Mouse (Mus musculus) retina, embryonic 14.5 days (tissue): Measurements from ENCODE around the gene Polr3a.
"Not testable (repeated sequence)": the region's sequence is repeated elsewhere in the genome, so short reads cannot be mapped to it uniquely, and the experiment has no call there.

Experiments used
- DNase-seq: peaks from one replicate; pipeline ENCODE4 v3.0.0-alpha.2; 2015; ENCODE audit warnings: low spot score

Polr3a gene

DNA sequence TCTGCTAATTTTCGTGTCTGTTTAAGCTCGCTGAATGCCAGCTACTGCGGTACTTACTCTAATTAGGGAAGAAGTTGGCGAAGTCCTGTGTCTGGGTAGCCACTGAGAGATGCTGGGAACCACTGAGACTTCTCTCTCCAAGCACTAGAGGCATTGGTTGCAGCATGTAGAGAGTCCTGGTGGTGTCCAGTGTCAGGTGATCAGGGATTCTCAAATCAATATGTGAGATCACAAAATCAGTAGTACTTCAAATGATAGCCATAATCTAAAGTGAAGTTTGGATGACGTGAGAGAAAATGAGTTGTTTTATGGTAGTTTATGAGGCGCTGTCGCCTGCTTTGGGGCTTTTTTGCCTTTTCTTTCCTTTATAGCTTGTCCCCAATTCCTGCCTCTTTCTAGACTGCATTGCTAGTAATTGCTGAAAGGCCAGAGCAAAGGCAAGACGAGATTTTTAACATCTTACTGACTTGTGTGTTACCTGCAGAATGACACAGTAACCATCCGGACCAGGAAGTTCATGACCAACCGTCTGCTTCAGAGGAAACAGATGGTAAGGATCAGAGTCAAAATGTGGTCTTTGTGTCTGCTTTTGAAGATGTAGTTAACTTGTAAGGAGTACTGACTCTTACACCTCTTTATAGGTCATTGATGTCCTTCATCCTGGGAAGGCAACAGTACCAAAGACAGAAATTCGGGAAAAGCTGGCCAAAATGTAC is 4.6 kb upstream of the Polr3a start:
- no peak for DNase-seq

DNA sequence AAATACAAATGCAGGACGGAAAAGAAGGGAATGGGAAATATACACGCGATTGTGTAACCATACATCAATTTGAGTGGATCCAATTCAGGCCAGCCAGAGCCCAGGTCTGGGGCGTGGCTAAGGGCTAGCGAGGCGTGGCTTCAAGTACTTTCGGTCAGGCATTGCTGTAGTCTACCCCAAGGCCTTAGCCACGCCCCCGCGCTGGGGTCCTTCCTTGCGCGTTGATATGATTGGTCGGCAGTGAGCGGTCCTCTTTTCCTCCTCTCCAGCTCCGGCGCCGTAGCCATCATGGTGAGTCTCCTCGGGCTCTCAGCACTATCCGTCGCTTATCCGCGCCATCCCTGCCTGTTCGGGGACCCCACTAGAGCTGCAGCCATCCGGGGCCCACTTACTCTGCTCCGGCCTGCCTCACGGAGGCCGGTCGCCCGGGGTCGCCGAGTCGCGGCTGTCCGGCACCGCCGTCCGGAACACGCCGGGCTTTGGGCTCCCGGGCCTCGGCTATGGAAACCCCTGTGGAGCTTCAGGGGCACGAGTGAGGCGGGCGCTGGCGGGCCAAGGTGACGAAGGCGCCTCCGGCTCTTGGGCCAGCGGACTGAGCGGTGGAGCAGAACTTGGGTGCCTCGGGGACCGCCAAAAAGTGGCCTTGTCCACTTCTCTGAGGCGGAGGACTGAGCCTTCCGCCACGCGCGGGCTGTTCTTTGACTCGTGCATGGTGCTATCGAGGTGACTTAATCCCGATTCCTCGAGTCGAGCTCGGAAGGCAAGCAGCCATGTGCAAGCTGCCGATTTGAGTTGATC is 3.8 kb upstream of the Polr3a start:
- peak; percentile 98 for DNase-seq

DNA sequence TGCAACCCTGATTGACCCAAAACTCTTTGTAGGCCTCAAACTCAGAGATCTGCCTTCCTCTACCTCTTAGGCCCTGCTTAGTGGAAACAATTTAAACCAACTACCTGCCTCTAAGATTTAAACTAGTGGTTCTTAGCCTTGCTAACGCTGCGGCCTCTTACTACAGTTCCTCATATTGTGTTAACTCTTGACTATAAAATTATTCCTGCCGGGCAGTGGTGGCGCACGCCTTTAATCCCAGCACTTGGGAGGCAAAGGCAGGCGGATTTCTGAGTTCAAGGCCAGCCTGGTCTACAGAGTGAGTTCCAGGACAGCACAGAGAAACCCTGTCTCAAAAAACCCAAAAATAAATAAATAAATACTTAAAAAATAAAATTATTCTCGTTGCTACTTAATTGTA is 2.9 kb upstream of the Polr3a start:
- DNase-seq: not testable (repeated sequence)

DNA sequence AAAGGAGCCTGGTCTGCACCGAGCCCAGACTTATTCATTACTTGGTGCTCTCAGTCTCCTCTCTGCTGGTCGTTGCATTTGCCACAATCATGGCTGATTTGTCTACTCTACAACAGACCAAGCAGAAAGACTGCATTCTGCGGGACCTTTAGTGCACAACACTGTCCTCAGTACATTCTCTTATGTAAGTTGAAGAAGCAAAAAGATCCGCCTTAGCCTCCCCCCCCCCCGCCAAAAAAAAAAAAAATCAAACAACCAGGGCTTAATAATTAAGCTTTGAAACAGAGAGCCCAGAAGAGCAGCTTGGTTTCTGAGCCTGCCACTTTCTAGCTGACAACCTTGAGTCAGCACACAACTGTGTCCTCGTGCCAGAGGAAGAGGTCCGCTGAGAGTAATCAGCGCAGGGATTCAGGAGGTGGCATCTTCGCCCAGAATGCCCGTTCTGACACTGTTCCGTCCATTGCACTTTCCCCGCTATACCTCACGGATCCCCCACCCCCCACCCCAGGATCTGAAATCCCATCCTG is 554 bp downstream of the Polr3a start:
- DNase-seq: peak; percentile 28

DNA sequence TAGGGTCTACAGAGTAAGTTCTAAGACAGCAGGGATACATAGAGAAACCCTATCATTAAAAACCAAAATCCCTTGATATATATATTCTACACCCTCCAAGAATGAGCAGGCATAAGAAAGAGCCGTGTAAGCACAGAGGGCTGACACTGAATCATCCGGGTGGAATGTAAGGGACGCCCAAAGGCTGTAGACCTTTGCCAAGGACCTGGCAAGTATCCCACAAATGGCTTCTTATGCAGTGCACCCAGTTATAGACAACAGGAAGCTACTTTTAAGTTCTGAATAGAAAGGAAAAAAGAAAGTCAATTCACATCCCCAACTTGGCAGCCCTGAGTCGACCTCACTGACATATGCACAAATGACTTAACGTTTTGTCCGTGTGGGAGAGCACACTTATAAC is 18.1 kb downstream of the Polr3a start:
- no peak for DNase-seq

DNA sequence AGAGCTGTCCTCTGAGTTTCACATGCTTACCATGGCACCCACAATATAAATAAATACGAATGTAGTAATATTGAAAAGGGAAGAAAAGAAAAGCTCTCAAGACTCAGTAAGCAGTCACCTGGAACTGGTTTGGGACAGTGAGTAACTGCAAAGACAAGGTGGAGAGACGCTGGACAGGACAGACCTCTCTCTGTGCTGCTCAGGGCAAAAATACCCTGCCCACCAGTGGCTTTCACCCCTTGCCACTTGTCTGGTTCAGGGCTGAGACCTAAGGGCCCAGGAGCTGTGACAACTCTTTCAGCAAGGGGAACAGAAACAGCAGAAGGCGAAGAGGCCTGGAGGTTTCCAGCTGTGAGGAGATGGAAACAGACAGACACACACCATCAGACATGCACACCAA is 28.7 kb downstream of the Polr3a start:
- DNase-seq: no peak

DNA sequence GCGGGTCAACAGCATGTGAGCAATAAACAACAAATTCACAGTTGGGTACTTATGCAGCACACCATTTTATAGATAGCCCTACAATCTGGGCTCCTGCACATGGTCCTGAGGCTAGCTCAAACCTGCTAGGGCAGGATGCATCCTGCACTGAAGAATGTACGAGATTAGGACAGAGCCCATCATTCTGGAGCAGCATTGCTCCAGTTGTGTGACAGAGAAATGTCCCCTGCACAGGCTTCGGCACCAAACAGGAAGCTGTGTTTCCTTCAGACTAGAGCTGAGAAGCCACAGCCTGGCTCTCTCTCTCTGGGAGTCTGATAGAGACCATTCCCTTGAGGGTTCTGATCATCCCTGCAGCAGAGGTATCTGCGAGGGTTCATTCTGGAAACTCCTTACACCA is 43.3 kb downstream of the Polr3a start:
- not testable (repeated sequence) for DNase-seq
